Mouse (Mus musculus) kidney, adult 18-20 months (tissue): Measurements from ENCODE around the gene Nptn.
A peak's percentile ranks its signal among the peaks of the same experiment; 100 is the strongest.
"Not testable (repeated sequence)": the region's sequence is repeated elsewhere in the genome, so short reads cannot be mapped to it uniquely, and the experiment has no call there.

Source experiments
- DNase-seq: peaks from one replicate; pipeline ENCODE4 v3.0.0; 2021

Nptn gene

DNA sequence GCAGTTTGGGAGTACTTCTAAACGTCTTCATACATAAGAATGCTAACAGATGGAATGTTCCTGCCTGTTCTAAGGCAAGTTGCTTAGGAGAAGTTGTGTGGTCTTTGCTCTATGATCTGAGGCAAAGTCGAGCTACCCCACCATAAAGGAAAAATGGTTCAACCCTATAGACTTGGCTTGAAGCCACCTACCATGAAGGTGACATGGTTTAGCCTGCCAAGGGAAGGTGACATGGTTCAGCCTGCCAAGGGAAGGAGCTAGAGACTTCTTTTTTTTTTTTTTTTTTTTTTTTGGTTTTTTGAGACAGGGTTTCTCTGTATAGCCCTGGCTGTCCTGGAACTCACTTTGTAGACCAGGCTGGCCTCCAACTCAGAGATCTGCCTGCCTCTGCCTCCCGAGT, 16.1 kb upstream of the Nptn start:
- not testable (repeated sequence) for DNase-seq

DNA sequence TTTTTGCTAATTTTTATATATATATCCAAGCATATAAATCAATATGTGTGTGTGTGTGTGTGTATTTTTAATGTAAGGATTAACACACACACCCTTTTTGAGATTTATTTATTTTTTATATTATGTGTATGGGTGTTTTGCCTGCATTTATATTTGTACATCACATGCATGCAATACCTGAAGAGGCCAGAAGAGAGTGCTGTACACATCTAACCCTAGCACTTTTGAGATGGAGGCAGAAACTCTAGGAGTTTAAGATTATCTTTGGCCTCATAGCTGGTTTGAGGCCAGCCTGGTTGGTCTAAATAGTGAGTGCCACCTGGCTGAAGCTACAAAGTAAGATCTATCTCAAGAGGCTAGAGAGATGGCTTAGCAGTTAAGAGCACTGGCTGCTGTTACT, 14.4 kb upstream of the Nptn start:
- DNase-seq = no peak

DNA sequence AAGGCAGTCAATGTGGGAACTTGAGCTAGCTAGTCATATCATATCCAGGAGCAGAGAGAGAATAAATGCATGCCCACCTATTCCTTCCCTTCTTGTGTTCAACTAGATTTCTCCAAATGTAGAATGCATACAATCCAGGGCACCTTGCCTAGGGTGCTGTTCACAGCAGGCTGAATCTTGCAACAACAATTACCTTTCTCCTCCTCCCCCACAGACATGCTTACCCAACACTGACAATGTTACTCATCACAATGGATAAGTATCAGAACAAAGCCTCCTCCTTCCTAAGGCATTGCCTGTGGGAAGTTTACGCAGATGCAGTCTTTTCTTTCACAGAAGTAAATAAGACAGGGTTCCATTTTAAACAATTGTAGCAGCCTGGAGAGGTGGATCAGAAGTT, 11.0 kb upstream of the Nptn start:
- DNase-seq = no peak

DNA sequence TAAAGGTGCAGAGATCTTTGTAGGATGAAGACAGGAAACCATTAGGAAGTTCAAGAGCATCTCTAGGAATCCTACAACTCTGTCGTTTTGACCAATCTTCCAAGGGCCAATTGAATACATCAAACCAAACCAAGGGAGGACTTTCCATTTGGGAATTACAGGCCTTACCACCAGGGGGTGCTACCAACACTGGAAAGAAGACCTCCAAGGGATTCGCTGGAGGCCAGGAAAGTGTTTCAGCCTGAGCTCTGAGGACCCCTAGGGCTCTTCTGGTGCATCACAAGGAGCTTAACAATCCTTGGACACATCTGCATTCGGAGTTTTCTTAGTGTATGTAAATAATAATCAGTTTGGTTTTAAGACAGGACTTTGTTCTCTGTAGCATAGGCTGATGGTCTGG, 3.4 kb upstream of the Nptn start:
- DNase-seq = peak; percentile 83

DNA sequence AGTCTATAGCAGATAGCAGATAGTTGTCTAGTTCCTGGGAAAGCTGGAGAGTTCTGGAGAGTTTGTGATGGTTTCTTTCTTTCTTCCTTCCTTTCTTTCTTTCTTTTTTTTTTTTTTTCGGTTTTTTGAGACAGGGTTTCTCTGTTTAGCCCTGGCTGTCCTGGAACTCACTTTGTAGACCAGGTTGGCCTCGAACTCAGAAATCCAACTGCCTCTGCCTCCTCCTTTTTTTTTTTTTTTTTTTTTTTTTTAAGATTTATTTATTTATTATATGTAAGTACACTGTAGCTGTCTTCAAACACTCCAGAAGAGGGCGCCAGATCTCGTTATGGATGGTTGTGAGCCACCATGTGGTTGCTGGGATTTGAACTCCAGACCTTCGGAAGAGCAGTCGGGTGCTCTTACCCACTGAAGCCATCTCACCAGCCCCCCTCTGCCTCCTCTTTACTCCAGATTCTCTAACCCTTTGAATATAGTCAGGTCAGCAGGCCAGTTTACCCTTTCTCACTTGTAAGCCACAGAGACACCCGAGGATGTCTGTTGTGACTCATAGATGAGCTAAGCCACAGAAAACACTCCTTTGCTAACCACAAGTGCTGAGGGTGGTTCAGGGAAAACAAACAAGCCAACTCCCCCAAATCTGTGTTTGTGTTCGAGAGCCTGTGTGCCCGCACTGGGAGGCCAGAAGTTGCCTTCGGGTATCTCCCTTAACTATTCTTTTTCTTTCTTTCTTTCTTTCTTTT, 1.4 kb upstream of the Nptn start:
- not testable (repeated sequence) for DNase-seq

DNA sequence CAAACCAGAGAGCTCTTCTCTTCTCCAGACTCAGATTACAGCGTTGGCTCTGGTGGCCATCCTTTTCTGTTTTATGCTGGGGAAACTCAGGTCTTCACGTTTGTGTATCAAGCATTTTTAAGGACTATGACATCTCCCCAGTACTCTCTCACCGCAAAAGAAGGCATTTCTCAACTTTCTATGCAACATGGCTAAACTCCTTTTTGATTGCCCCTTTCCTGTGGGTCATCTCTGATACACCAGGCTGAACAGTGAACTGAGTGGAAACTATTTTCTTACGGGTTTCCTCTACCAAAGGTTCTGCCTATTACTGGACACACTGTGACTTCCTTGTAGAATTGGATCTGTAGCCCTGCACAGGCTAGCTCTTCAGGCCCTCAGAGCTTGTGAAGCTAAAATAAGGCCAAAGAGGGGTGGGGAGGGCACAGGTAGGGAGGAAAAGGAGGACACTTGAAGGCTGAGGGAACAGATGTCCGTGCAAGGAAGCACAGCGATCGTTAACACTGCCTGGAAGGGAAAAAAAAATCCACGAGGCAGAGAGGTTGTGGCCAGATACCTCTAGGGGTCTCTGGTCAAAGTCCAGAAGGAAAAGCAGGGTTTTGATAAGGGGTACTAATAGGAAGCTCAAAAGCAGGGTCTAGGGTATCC, 633 bp upstream of the Nptn start:
- no peak for DNase-seq

DNA sequence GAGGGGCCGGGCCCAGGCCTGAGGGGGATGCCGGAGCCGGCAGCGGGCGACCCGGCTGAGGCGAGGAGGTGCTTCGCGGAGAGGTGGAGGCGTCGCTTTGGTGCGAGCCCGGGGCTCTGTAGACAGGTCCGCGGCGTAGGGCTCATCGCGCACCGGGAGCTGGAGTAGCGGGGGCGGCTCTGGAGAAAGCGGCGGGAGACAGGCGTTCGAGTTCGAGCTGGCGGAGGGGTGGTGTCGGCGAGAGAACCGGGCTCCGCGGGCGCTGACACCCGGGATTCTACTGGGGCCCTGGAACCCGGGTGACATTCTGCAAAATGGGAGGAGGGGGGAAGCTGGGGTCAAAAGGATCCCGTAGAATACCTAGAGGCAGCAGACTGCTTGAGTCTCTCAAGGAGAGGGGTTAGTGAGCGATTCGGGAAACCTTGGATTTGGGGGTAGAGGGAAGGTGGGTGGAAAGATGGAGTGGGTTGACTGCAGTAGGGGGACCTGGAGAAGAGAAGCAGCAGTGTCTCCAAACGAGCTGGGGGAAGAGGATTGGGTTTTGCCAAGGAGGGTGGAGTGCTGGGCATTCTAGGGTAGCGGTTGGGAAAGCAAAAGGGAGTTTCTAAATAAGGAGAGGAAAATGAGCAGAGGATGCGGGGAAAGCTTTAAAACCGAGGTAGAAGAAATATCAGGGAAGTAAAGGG, 684 bp downstream of the Nptn start:
- DNase-seq = no peak

DNA sequence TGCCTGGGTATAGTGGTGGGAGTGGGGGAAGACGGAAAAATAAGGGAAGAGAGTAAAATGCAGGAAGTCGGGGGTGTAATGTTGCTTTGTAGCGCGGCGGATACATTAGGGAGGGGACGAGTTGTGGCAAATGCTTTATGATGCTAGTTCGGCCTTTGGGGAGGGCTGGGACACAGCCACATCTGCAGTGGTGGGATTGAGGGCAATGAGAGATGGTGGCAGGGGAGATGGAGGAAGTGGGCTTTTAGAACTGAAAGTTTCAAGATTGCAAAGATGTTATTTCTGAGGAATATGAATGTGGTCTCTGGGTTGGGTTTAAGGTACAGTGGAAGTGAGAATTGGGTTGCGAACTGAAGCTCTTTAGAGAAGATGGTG, 1.2 kb downstream of the Nptn start:
- DNase-seq = no peak

DNA sequence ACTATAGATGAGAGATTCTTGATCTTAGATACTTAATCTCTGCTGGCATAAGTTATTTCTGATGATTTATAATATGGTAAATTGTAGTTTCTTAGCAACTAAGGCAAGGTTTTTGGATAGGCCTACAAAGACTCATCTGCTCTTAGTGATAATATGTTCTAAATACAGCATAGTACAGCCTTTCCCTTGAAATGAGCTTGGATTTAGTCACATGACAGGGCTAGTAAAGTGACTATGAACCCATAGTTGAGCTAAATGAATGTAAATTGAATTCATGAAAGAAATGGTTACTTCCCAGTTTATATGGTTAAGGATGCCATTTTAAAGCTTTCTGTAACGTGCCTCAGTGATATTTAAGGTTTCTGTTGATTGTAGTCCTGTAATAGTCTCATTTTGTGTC, 2.3 kb downstream of the Nptn start:
- no peak for DNase-seq

DNA sequence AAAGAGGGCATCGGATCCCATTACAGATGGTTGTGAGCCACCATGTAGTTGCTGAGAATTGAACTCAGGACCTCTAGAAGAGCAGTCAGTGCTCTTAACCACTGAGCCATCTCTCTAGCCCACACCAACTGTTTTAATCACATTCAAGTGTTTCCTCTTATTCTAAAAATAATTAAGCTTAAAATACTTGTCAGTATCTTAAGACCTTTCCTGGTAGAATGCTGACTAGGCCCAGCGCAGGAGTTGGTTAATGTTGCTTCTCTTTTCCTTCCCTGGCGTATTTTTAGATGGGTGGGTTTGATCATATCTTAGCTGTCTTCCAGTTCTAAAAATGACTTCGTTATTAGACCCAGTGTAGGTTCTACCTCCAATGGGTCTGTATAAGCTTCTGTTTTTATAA, 6.6 kb downstream of the Nptn start:
- no peak for DNase-seq

DNA sequence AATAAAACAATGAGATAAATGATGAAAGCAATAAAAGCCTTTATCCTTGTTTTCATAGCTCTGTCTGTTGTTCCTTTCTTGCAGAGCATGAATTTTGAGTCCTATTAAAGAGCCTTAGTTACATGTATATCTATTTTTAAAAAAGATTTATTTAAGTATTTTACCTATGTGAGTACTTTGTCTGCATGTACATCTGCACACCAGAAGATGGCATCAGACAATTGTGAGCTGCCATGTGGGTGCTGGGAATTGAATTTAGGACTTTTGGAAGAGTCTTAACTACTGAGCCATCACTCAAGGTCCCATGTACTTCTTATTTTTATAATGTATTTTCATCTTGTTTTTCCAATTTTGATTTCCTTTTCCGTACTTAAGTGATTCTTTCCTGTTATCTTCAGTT, 13.3 kb downstream of the Nptn start:
- no peak for DNase-seq

DNA sequence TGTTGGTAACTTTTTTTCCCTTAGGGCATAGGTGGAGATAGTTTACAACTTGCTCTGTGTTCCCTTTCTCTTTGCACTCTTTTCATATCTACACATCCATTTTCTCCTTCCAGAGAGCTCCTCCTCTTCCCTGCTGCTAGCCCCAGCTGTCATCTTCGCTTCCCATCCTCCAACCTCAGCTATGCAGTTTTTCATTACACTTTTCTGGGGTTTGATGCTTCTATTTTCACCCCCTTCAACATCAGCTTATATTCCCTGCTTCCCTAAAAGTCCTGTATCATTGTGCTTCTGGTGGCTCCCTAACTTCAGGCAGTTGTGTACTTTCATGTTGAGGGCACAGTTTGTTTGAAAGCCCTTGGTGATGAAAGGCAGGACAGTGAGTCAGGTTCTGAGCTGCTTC, 31.8 kb downstream of the Nptn start:
- DNase-seq = no peak

DNA sequence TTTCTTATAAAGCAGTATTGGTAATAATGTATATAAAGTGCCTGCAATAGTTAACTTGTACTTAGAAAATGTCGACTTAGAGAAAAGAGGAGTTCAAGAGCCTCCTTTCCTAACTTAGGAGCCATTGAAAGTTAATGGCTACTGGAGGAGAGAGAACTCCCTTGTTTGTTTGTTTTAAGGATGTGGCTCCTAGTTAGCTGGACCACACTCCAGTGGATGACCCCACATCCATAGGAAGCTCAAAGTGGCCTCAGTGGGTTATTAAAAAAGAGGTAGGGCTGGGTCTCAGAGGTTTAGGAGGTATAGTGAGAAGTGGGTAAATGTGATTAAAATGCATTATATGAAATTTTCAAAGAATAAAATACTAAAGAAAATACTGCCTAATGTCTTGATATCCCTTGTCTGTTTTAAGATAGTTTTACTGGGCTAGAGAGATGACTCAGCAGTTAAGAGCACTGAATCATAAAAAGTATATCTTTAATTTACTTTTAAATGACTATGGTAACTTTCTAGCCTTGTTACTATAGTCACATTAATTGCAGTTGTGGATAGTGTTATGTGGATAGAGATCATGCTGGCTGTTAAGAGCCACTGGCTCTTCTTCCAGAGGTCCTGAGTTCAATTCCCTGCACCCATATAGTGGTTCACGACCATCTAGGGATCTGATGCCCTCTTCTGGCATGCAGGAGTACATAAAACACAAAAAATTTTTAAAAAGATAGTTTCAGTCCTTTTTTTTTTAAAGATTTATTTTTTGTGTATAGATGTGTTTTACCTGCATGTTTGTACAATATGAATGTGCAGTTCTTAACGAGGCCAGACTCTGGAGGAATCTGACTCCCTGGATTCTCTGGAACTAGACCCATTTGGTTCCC, 33.3 kb downstream of the Nptn start:
- no peak for DNase-seq

DNA sequence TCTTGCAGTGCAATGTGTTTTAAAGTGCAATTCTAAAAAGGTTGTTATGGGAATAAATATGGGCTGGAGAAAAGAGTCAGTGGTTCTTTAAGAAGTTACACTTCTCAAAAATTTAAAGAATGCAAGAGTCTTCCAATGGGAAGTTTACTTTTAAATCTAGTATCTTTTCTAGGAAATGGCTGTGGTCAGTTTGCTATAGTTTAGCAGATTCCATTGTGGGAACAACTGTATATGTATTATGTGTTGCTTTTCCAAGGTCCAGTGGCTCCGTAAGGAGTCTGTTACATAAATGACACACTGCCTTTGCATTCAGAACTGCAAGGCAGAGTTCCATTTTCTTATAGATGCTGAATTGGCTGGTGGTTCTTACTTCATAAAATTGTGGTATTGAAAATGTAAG, 41.0 kb downstream of the Nptn start:
- DNase-seq = no peak

DNA sequence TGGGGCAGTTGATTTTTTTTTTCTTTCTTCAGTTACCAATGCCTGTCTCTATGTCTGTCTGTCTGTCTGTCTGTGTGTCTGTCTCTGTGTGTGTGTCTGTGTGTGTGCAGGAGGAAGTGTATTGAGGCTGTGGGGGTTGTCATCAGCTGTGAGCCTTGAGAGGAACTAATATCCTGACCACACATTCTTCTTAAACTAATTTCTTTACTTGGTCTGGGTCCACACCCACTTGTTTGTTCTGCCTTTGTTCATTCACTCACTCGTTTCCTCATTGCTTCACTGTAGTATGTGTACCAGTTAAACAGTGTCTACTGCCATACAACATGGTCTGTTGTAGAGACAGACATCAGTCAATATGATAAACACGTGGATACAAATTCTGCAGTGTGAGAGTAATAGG, 45.2 kb downstream of the Nptn start:
- no peak for DNase-seq

DNA sequence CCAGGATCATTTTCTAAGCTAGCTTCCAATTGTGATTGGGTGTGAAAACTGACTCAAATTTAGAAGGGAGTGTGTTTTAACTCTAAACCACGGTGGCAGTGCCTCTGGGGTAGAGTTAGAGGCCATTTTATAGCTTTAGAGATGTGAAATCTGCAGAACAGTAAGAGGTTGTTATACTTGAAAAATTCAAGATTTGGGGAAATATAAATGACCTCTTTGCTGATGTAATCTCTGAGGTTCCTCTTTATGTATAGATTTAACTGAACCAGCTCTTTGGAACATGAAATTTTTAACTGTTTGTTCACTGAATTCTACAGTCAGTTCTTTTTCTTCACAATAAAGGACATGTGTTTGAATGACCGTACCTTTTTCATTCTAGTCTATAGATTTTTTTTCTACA, 48.4 kb downstream of the Nptn start:
- no peak for DNase-seq

DNA sequence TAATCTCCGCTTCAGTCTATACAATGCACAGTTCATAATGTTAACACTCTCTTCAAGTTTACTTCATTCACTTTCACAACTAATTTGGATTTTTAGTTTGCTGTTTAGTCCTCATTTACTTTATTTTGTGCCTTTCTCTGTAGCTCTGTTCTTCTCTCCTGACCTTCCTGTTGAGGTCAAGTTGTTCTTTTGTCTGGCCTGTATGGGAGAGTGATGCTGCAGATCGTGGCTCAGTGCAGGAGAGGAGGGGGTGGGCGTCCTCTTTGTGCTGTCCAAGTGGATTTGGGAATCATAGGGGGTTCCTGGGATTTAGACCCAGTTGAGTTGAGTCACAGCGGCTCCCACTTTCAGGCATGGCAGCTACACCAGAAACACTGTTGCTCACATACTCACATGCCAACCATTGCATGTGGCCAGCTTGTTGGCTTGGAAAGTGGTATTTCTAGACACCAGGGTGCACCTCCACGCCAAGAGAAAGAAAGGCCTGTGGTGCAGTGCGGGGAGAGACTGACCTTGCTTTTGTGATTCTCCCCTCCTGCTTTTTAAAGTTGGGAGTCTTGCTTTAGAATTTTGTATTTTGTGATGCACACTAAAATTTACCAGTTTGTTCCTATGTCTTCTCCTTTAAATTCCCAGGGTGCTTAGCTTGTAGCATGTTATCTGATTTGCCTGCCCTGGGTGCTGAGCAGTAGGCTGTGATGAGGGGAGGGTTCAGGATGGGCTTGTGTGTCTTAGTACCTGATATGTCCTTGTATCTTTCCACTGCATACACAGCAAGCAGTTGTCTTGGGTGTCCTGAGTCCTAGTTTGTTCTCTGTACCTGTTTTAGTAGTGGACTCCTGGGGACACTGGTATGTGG, 66.6 kb downstream of the Nptn start:
- DNase-seq = no peak

DNA sequence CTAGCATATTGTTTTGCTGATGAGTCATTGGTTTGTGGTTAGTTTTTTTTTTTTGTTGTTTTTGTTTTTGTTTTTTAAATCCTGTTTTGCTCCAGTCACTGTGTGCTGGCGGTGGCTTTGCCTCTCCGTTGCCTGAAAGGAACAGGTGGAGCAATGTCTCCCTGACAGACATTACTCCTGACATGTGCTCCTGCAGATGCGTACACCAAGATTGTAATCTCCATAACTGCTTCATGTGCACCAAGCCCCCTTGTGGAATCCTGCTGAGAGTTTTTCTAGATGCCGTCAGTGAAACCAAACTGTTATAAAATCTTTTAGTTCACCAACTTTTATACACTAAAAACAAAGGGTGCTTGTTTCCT, 67.2 kb downstream of the Nptn start:
- no peak for DNase-seq

DNA sequence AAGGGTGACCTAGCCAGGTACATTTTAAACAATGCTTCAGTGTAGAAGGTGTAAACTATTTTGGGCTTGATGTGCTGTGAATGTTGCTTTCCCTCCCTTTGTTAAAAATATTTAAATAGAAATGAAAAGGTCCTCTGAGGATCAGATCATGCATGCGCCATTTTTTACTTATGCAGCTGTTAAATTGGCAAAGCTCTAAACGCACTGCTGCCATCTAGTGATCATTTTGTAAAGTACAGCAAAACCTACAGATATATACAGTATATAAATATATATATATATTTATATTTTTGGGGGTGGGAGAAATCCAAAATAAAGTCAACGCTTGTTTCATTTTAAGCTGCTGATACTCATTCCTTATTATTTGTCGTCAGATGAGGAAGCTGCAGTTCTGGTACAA, 70.0 kb downstream of the Nptn start:
- no peak for DNase-seq

DNA sequence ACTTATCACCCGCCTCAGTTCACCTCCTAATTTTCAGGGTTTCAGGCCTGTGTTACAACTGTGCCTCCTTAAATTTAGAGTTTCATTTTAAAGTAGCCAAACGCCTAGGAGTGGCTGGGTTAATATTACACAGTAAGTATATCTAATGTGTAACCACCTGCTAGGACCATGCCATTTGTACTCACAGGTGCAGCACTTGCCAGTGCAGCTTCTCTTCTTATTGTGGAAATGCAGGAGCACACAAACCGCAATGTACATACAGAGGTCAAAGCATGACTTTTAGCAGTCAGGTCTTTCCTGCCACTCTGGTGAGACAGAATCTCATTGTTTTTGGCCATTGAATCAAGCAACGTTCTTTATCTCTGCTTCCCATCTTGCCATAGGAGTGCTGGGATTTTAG, 72.5 kb downstream of the Nptn start:
- no peak for DNase-seq

DNA sequence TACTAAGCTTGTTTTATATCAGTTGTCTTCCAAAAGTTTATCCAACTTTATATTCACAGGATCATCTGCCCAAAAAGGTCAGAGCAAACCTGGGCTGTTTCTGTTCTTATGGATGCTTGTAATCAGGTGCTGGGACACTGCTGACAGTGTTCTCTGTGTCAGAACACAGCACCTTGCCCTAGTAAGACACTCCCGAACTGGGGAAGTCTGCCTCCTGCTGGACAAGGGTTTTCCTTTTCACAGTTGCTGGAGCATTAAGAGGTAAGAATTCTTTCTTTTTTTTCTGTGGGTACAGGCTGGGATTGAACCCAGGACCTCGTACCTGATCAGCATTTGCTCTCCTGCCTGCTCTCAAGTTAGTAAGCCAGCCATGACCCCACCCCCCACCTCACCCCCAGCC, 74.4 kb downstream of the Nptn start:
- no peak for DNase-seq

DNA sequence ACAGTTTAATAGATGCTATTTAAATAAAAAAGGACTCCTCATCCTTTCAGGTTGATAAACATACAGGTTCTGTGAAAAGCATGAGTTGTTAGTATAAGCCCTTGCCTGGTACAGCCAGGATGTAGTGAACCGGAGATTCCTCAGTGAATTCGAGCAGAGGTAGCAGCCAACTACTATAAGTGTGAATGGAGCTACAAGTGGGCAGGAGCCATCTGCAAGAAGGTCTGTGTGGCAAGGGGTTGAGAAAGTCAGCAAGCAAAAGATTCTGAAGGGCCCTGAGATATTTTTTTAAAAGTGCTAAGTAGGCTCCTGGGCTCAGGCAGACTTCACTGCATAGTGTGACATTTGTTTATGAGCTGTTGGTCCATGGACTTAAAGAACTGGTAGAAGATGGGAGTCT, 74.8 kb downstream of the Nptn start:
- DNase-seq = no peak
